Mouse (Mus musculus): ENCODE results near the gene Dcakd. TPM values are rescaled to one million over a fixed set of nuclear protein-coding genes. Genes with fewer than 3 reads are reported as not detected.

Gene Dcakd
- polyA plus RNA-seq, 1 experiment from 2014 or later: 323 TPM

GRCm38 (mm10) chr11:102998577-102999316, 29.4 kb downstream of the Dcakd start:
- H3K9me3 ChIP-seq (ENCODE audit: control insufficient read depth, low read length): no peaks in the 10 kb centered on the region
- no peak overlapping the region; the same call in 1 of the 2 replicates for H3K9ac ChIP-seq (ENCODE audit: low read length)
- no peaks in the 10 kb centered on the region; the same call in 1 of the 2 replicates for H3K4me1 ChIP-seq (ENCODE audit: control insufficient read depth, insufficient read depth, low read length)
- DNase-seq (ENCODE audit: low spot score): no peak
- 85% methylated on average over 14 of the region's 14 CpGs for WGBS
- no peaks in the 10 kb centered on the region for H3K27me3 ChIP-seq (ENCODE audit: control insufficient read depth, insufficient read depth, low read length)
- no peak overlapping the region for H3K4me3 ChIP-seq (ENCODE audit: low read depth, low read length)
- no peak for ATAC-seq (ENCODE audit: insufficient read depth, low FRiP score, low TSS enrichment)
- H3K27ac ChIP-seq (ENCODE audit: low read depth, low read length): no peak overlapping the region
- peaks cover 34% of the 10 kb centered on the region for H3K36me3 ChIP-seq (ENCODE audit: control insufficient read depth, insufficient read depth, low read length)
- no peak overlapping the region for H3K4me2 ChIP-seq (ENCODE audit: low read depth)

GRCm38 (mm10) chr11:102998254-102998576, 29.9 kb downstream of the Dcakd start:
- 96% methylated on average over 7 of the region's 7 CpGs for WGBS
- no peak overlapping the region for H3K4me3 ChIP-seq (ENCODE audit: low read depth, low read length)
- ATAC-seq (ENCODE audit: insufficient read depth, low FRiP score, low TSS enrichment): no peak
- H3K36me3 ChIP-seq (ENCODE audit: control insufficient read depth, insufficient read depth, low read length): peaks cover 34% of the 10 kb centered on the region
- no peaks in the 10 kb centered on the region for H3K27me3 ChIP-seq (ENCODE audit: control insufficient read depth, insufficient read depth, low read length)
- H3K27ac ChIP-seq (ENCODE audit: low read depth, low read length): no peak overlapping the region
- no peaks in the 10 kb centered on the region; the same call in 1 of the 2 replicates for H3K4me1 ChIP-seq (ENCODE audit: control insufficient read depth, insufficient read depth, low read length)
- no peak overlapping the region; the same call in 1 of the 2 replicates for H3K9ac ChIP-seq (ENCODE audit: low read length)
- DNase-seq (ENCODE audit: low spot score): no peak
- no peaks in the 10 kb centered on the region for H3K9me3 ChIP-seq (ENCODE audit: control insufficient read depth, low read length)
- no peak overlapping the region for H3K4me2 ChIP-seq (ENCODE audit: low read depth)

- DNase-seq (ENCODE audit: low spot score) (no peak), ATAC-seq (ENCODE audit: insufficient read depth, low FRiP score, low TSS enrichment) (no peak)
- WGBS: 97% methylated on average over 12 of the region's 12 CpGs
- no peak overlapping the region for H3K4me3 ChIP-seq (ENCODE audit: low read depth, low read length)
- peaks cover 34% of the 10 kb centered on the region for H3K36me3 ChIP-seq (ENCODE audit: control insufficient read depth, insufficient read depth, low read length)
- no peak overlapping the region for H3K9ac ChIP-seq (ENCODE audit: low read length)
- no peak overlapping the region for H3K4me2 ChIP-seq (ENCODE audit: low read depth)
- 0 out of 2 replicates have a peak, but pooled peaks cover 4% of the 10 kb centered on the region for H3K27me3 ChIP-seq (ENCODE audit: control insufficient read depth, insufficient read depth, low read length)
- H3K4me1 ChIP-seq (ENCODE audit: control insufficient read depth, insufficient read depth, low read length): no peaks in the 10 kb centered on the region; the same call in 1 of the 2 replicates
- H3K27ac ChIP-seq (ENCODE audit: low read depth, low read length): no peak overlapping the region
- H3K9me3 ChIP-seq (ENCODE audit: control insufficient read depth, low read length): no peaks in the 10 kb centered on the region
Measured at GRCm38 (mm10) chr11:102996991-102997770, 31.0 kb downstream of the Dcakd start.

GRCm38 (mm10) chr11:102996385-102996784, 31.7 kb downstream of the Dcakd start:
- ATAC-seq (ENCODE audit: insufficient read depth, low FRiP score, low TSS enrichment): no peak
- H3K9me3 ChIP-seq (ENCODE audit: control insufficient read depth, low read length): no peaks in the 10 kb centered on the region
- H3K36me3 ChIP-seq (ENCODE audit: control insufficient read depth, insufficient read depth, low read length): peaks cover 34% of the 10 kb centered on the region
- H3K9ac ChIP-seq (ENCODE audit: low read length): no peak overlapping the region
- H3K4me2 ChIP-seq (ENCODE audit: low read depth): no peak overlapping the region
- H3K27me3 ChIP-seq (ENCODE audit: control insufficient read depth, insufficient read depth, low read length): peaks cover 10% of the 10 kb centered on the region
- H3K27ac ChIP-seq (ENCODE audit: low read depth, low read length): no peak overlapping the region
- no peak overlapping the region for H3K4me3 ChIP-seq (ENCODE audit: low read depth, low read length)
- 94% methylated on average over 7 of the region's 7 CpGs for WGBS
- DNase-seq (ENCODE audit: low spot score): no peak
- H3K4me1 ChIP-seq (ENCODE audit: control insufficient read depth, insufficient read depth, low read length): peaks cover 7% of the 10 kb centered on the region

GRCm38 (mm10) chr11:102994952-102995351, 33.2 kb downstream of the Dcakd start:
- WGBS: 88% methylated on average over 18 of the region's 18 CpGs
- Histone ChIP-seq H3K4me1 (ENCODE audit: control insufficient read depth, insufficient read depth, low read length) (peaks cover 7% of the 10 kb centered on the region), H3K4me3 (ENCODE audit: low read depth, low read length) (no peak overlapping the region), H3K36me3 (ENCODE audit: control insufficient read depth, insufficient read depth, low read length) (peaks cover 31% of the 10 kb centered on the region), H3K27ac (ENCODE audit: low read depth, low read length) (no peak overlapping the region), H3K9ac (ENCODE audit: low read length) (no peak overlapping the region), H3K4me2 (ENCODE audit: low read depth) (no peak overlapping the region), H3K9me3 (ENCODE audit: control insufficient read depth, low read length) (no peaks in the 10 kb centered on the region), H3K27me3 (ENCODE audit: control insufficient read depth, insufficient read depth, low read length) (peaks cover 21% of the 10 kb centered on the region)
- DNase-seq (ENCODE audit: low spot score) (no peak), ATAC-seq (ENCODE audit: insufficient read depth, low FRiP score, low TSS enrichment) (no peak)

GRCm38 (mm10) chr11:102993420-102994029, 34.6 kb downstream of the Dcakd start:
- H3K36me3 ChIP-seq (ENCODE audit: control insufficient read depth, insufficient read depth, low read length): peaks cover 25% of the 10 kb centered on the region
- H3K27me3 ChIP-seq (ENCODE audit: control insufficient read depth, insufficient read depth, low read length): peaks cover 34% of the 10 kb centered on the region
- peak; percentile 36 for DNase-seq (ENCODE audit: low spot score)
- H3K9ac ChIP-seq (ENCODE audit: low read length): peak overlapping the region; percentile 4; the same call in 1 of the 2 replicates
- no peaks in the 10 kb centered on the region for H3K9me3 ChIP-seq (ENCODE audit: control insufficient read depth, low read length)
- H3K4me3 ChIP-seq (ENCODE audit: low read depth, low read length): no peak overlapping the region
- WGBS: 45% methylated on average over 17 of the region's 17 CpGs
- H3K27ac ChIP-seq (ENCODE audit: low read depth, low read length): no peak overlapping the region
- H3K4me1 ChIP-seq (ENCODE audit: control insufficient read depth, insufficient read depth, low read length): peaks cover 11% of the 10 kb centered on the region
- peak; percentile 31; the same call in 1 of the 2 replicates for ATAC-seq (ENCODE audit: insufficient read depth, low FRiP score, low TSS enrichment)
- no peak overlapping the region for H3K4me2 ChIP-seq (ENCODE audit: low read depth)

GRCm38 (mm10) chr11:102992940-102993339, 35.2 kb downstream of the Dcakd start:
- Histone ChIP-seq H3K4me3 (ENCODE audit: low read depth, low read length) (no peak overlapping the region), H3K36me3 (ENCODE audit: control insufficient read depth, insufficient read depth, low read length) (peaks cover 22% of the 10 kb centered on the region), H3K9ac (ENCODE audit: low read length) (no peak overlapping the region), H3K27me3 (ENCODE audit: control insufficient read depth, insufficient read depth, low read length) (peaks cover 35% of the 10 kb centered on the region), H3K4me1 (ENCODE audit: control insufficient read depth, insufficient read depth, low read length) (peaks cover 11% of the 10 kb centered on the region), H3K27ac (ENCODE audit: low read depth, low read length) (no peak overlapping the region), H3K9me3 (ENCODE audit: control insufficient read depth, low read length) (no peaks in the 10 kb centered on the region), H3K4me2 (ENCODE audit: low read depth) (no peak overlapping the region)
- WGBS: 13% methylated on average over 5 of the region's 5 CpGs
- ATAC-seq (ENCODE audit: insufficient read depth, low FRiP score, low TSS enrichment) (peak; percentile 48; the same call in 1 of the 2 replicates), DNase-seq (ENCODE audit: low spot score) (peak; percentile 82)

GRCm38 (mm10) chr11:102991681-102992080, 36.5 kb downstream of the Dcakd start:
- Histone ChIP-seq H3K9me3 (ENCODE audit: control insufficient read depth, low read length) (no peaks in the 10 kb centered on the region), H3K27ac (ENCODE audit: low read depth, low read length) (0 out of 2 replicates have a peak overlapping the region, but pooled peaks have one; percentile 4), H3K27me3 (ENCODE audit: control insufficient read depth, insufficient read depth, low read length) (peaks cover 35% of the 10 kb centered on the region), H3K4me2 (ENCODE audit: low read depth) (peak overlapping the region; percentile 39), H3K36me3 (ENCODE audit: control insufficient read depth, insufficient read depth, low read length) (peaks cover 14% of the 10 kb centered on the region), H3K4me3 (ENCODE audit: low read depth, low read length) (peak overlapping the region; percentile 4; the same call in 1 of the 2 replicates), H3K9ac (ENCODE audit: low read length) (peak overlapping the region; percentile 23), H3K4me1 (ENCODE audit: control insufficient read depth, insufficient read depth, low read length) (peaks cover 11% of the 10 kb centered on the region)
- DNase-seq (ENCODE audit: low spot score) (peak; percentile 67), ATAC-seq (ENCODE audit: insufficient read depth, low FRiP score, low TSS enrichment) (no peak)
- WGBS: 2% methylated on average over 16 of the region's 16 CpGs

Data from neural tube, embryonic 11.5 days (tissue).